Mouse (Mus musculus) testis, adult 2 months (tissue): ENCODE data around the gene Tmem45a2.

ENCODE experiments used
- CTCF ChIP-seq: fragments of 200-500 bp; IDR thresholded peaks from 2 replicates; pipeline ENCODE4 v1.5.1; 2012; ENCODE audit warnings: low read depth, mild to moderate bottlenecking, inconsistent platforms, low read length, moderate library complexity; ENCODE audit not compliant: control insufficient read depth, insufficient read depth, insufficient replicate concordance
- POLR2A ChIP-seq: fragments of 200-500 bp; IDR thresholded peaks from 2 replicates; pipeline ENCODE4 v1.6.1; 2012; ENCODE audit warnings: low read depth, mild to moderate bottlenecking, inconsistent platforms, low read length, moderate library complexity; ENCODE audit not compliant: control insufficient read depth

- TF ChIP-seq CTCF (no peak), POLR2A (no peak)
Measured at GRCm38 (mm10) chr16:57062045-57062444, 9.1 kb downstream of the Tmem45a2 start.
